Mouse (Mus musculus) forebrain, embryonic 12.5 days (tissue): Measurements from ENCODE around the gene Idh2. TPM values are rescaled to one million over a fixed set of nuclear protein-coding genes. Genes with fewer than 3 reads are reported as not detected.
A peak's percentile ranks its signal among the peaks of the same experiment; 100 is the strongest.
"Not testable (repeated sequence)": the region's sequence is repeated elsewhere in the genome, so short reads cannot be mapped to it uniquely, and the experiment has no call there.

ENCODE experiments used
- ATAC-seq: fragments of 200-750 bp; cut with Nextera tagmentation; 2 replicates; pipeline ENCODE4 v1.8.0; 2017; ENCODE audit warnings: moderate TSS enrichment; ENCODE audit not compliant: low FRiP score
- H3K27ac ChIP-seq: fragments of 300-500 bp; sonication (generic); 2 replicates; pipeline ENCODE4 v1.5.1; 2016; ENCODE audit warnings: mild to moderate bottlenecking
- H3K27me3 ChIP-seq: fragments of 300-500 bp; sonication (generic); 2 replicates; pipeline ENCODE4 v1.6.1; 2016; ENCODE audit warnings: mild to moderate bottlenecking
- H3K36me3 ChIP-seq: fragments of 300-500 bp; sonication (generic); replicated peaks from 2 replicates; pipeline ENCODE4 v1.6.1; 2016; ENCODE audit warnings: mild to moderate bottlenecking
- H3K4me1 ChIP-seq: fragments of 300-500 bp; sonication (generic); 2 replicates; pipeline ENCODE4 v1.6.1; 2016
- H3K4me2 ChIP-seq: fragments of 300-500 bp; sonication (generic); 2 replicates; pipeline ENCODE4 v1.6.1; 2016; ENCODE audit warnings: mild to moderate bottlenecking, moderate library complexity
- H3K4me3 ChIP-seq: fragments of 300-500 bp; sonication (generic); replicated peaks from 2 replicates; pipeline ENCODE4 v1.5.1; 2016; ENCODE audit warnings: mild to moderate bottlenecking
- H3K9ac ChIP-seq: fragments of 300-500 bp; sonication (generic); 2 replicates; pipeline ENCODE4 v1.6.1; 2016; ENCODE audit warnings: mild to moderate bottlenecking
- H3K9me3 ChIP-seq: fragments of 300-500 bp; sonication (generic); 2 replicates; pipeline ENCODE4 v1.6.1; 2016
- WGBS: fragments of 180-500 bp; shearing (Covaris S2); methylation state at CpG from one replicate; pipeline ENCODE4 v1.1.7; 2016; 5-methylcytosine and 5-hydroxymethylcytosine counted together
- polyA plus RNA-seq: library from polyadenylated mRNA; unstranded; fragments of >200 nt; fragmentation: Nextera tagmentation; extraction: Ambion mirVana; gene quantifications from 2 replicates; pipeline ENCODE4 v1.2.1, GENCODE M21; 2016

The Idh2 gene
- polyA plus RNA-seq, 1 experiment from 2014 or later, result 369 TPM

DNA sequence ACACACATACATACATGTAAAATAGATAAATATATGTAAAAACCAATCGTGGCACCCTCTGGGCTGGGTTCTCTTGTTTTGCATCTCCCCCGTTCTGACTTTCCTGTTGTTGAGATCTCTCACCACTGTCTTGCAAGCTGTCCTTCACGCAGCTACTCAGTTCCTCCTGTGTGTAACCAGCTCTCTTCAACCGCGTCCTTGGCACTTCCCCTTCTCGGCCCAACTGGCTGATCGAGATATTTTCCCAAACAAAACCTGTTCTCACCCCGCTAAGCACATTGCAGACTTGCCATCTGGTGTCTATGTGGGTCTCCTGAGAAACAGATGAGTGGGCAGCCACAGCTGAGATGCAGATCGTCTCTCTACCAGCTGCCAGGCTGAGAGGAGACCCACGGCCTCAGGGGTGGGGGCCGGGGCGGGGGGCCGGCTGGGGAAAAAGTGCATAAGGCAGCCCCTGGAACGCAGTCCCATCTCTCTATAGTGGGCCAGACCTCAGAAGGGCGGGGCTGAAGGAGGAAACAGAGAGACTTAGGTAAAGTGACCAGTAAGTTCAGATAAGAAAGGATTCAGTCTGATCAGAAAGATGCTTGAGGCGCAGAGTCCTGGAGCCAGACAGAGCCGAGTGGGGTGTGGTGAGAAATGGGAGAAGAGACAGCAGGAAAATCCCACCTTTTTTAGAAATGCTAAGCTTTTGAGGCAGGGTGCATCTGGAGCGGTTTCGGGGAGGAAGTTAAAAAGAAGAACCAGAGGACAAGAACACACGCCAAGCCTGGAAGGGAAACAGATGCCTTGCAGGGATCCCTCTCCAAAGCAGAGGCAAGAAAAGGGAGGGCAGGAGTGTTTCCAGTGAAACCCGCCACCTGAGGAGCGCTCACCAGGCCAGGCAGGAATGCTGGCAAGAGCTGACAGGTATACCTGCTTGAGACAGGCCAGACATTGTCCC lies 28.4 kb upstream of the Idh2 start:
- Histone ChIP-seq H3K9ac (peak overlapping the region; percentile 30; the same call in 1 of the 2 replicates), H3K9me3 (no peaks in the 10 kb centered on the region), H3K4me1 (peaks cover 11% of the 10 kb centered on the region), H3K4me2 (0 out of 2 replicates have a peak overlapping the region, but pooled peaks have one; percentile 0), H3K27me3 (no peaks in the 10 kb centered on the region; the same call in 1 of the 2 replicates), H3K4me3 (no peak overlapping the region), H3K27ac (peak overlapping the region; percentile 76), H3K36me3 (no peaks in the 10 kb centered on the region)
- 46% methylated on average over 22 of the region's 22 CpGs for WGBS
- ATAC-seq, result peak; percentile 62; the same call in 1 of the 2 replicates

DNA sequence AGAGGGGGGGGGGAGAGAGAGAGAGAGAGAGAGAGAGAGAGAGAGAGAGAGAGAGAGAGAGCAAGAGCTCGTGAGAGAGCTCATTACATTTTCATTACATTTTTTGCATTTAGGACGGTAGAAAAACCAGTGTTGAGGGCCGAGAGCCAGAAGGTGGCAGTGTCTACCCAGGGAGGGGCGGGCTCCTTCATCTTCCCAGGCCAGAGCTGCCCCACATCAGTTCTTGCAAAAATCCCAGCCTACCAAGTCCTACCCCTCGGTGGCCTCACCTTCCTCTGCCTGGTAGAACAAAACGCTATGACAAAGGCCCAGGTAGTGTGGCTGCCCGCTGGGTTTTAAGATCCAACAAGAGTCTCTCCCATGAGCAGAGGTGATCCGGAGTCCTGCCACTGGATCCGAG lies 25.6 kb upstream of the Idh2 start:
- peak; percentile 86 for ATAC-seq
- H3K27ac ChIP-seq, result no peak overlapping the region
- H3K4me1 ChIP-seq, result peaks cover 11% of the 10 kb centered on the region
- no peaks in the 10 kb centered on the region for H3K36me3 ChIP-seq
- H3K4me2 ChIP-seq, result no peak overlapping the region
- WGBS, result 15% methylated on average over 9 of the region's 9 CpGs
- H3K27me3 ChIP-seq, result no peaks in the 10 kb centered on the region; the same call in 1 of the 2 replicates
- no peaks in the 10 kb centered on the region for H3K9me3 ChIP-seq
- no peak overlapping the region for H3K4me3 ChIP-seq
- H3K9ac ChIP-seq, result no peak overlapping the region

DNA sequence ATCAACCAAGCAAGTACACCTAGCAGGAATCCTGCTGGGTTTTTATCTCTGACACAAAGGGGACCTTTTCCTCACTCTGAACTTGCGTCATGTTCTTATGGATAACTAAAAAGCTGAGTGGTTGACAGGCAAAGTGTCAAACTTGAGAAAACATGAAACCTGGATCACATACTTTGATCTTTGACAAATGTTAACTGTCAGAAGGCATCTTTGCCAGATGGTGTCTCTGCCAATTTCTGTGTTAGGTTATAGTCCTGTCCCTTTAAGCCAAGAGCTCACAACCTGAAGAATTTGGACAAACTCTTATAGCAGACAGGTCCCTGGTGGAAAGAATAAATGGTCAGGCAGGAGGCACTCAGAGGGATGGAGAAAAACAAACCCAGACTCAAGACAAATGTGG lies 23.2 kb upstream of the Idh2 start:
- Histone ChIP-seq H3K4me1 (peaks cover 14% of the 10 kb centered on the region), H3K27ac (no peak overlapping the region), H3K36me3 (no peaks in the 10 kb centered on the region), H3K9me3 (no peaks in the 10 kb centered on the region), H3K9ac (no peak overlapping the region), H3K27me3 (no peaks in the 10 kb centered on the region), H3K4me2 (no peak overlapping the region), H3K4me3 (no peak overlapping the region)
- no peak for ATAC-seq
- WGBS, result 62% methylated on average over 1 of the region's 1 CpGs

DNA sequence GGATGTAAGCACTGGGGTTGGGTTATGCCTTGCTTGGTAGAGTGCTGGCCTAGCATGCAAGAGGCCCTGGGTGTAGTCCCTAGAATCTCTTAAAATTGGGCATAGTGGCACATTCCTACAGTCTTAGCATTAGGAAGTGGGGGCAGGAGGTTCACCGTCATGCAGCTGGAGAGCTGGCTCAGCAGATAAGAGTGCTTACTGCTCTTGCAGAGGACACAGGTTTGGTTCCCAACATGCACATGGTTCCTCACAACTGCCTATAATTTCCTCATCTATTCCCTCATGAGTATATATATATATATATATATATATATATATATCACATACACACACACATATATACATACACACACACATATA lies 20.0 kb upstream of the Idh2 start:
- peaks cover 9% of the 10 kb centered on the region; the same call in 1 of the 2 replicates for H3K4me1 ChIP-seq
- no peaks in the 10 kb centered on the region for H3K9me3 ChIP-seq
- no peak overlapping the region for H3K4me3 ChIP-seq
- H3K27me3 ChIP-seq, result no peaks in the 10 kb centered on the region
- no peak overlapping the region for H3K27ac ChIP-seq
- no peak for ATAC-seq
- H3K9ac ChIP-seq, result no peak overlapping the region
- WGBS, result 95% methylated on average over 1 of the region's 1 CpGs
- H3K36me3 ChIP-seq, result no peaks in the 10 kb centered on the region
- no peak overlapping the region for H3K4me2 ChIP-seq

DNA sequence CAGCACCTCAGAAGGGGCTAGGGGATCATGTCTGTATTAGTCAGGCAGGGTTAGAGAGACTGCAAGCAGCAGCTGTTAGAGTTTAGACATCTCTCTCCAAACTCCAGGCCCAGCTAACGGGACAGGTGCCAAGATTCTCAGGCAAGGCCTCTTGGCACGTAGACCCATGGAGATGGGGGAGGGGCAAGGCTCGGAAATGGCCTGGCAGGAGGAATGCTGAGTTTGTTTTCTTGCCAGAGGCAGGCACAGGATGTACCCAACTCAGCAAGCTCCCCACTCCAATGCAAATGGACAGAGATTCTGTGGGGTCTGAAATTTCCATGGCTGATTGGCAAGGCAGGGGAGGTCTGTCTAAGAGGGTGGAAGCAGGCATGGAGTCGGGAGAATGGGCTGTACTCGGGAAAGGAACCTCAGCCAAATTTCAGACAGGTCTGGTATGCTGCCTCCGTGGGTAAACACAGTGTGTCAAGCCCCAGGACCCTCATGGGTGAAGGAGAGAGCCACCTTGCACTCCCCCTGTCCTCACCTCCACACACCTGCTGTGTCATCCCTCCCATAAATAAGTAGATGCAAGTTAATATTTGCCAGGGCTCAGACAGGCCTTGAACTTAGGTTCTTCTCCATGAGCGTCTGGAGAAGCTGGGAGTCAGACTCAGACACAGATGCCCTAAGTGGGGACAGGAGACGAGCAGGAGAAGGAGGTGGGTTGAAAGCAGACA lies 19.4 kb upstream of the Idh2 start:
- no peaks in the 10 kb centered on the region for H3K27me3 ChIP-seq
- H3K9me3 ChIP-seq, result no peaks in the 10 kb centered on the region
- H3K4me1 ChIP-seq, result peaks cover 9% of the 10 kb centered on the region; the same call in 1 of the 2 replicates
- WGBS, result 53% methylated on average over 8 of the region's 8 CpGs
- 0 out of 2 replicates have a peak overlapping the region, but pooled peaks have one; percentile 26 for H3K27ac ChIP-seq
- H3K4me2 ChIP-seq, result no peak overlapping the region
- peak; percentile 49; the same call in 1 of the 2 replicates for ATAC-seq
- H3K36me3 ChIP-seq, result no peaks in the 10 kb centered on the region
- no peak overlapping the region for H3K9ac ChIP-seq
- no peak overlapping the region for H3K4me3 ChIP-seq

DNA sequence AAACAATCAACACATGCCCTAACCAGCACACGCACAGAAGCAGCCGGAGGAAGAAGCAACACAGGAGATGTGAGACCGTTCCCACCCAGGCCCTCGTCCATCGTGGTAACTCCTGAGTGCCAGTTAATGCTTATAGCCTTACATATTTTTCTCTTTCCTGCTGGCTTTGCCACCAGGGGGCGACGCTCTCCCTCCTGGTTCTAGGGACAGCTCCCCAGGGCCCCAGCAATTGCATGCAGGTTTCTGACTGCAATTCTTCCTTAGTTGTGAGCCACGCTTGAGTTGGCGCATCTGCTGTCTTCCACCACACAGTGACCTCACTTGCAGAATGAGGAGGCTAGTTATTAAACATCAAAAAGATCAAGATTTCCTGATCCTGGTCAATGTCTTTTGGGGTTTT lies 17.3 kb upstream of the Idh2 start:
- Histone ChIP-seq H3K4me2 (no peak overlapping the region), H3K9ac (no peak overlapping the region), H3K36me3 (no peaks in the 10 kb centered on the region), H3K27ac (no peak overlapping the region), H3K4me3 (no peak overlapping the region), H3K27me3 (no peaks in the 10 kb centered on the region), H3K9me3 (no peaks in the 10 kb centered on the region), H3K4me1 (peaks cover 9% of the 10 kb centered on the region; the same call in 1 of the 2 replicates)
- no peak for ATAC-seq
- 50% methylated on average over 9 of the region's 9 CpGs for WGBS

DNA sequence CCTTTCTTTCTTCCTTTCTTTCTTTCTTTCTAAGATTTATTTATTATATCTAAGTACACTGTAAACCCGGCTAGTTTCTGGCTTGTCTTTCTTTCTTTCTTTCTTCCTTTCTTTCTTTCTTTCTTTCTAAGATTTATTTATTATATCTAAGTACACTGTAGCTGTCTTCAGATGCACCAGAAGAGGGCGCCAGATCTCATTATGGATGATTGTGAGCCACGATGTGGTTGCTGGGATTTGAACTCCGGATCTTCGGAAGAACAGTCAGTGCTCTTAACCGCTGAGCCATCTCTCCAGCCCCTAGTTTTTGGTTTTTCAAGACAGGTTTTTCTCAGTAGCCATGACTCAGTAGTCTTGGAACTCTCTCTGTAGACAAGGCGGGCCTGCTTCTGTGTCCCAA lies 16.1 kb upstream of the Idh2 start:
- H3K36me3 ChIP-seq, H3K9me3 ChIP-seq, H3K4me3 ChIP-seq, ATAC-seq, H3K4me1 ChIP-seq, H3K9ac ChIP-seq, H3K4me2 ChIP-seq, H3K27me3 ChIP-seq, H3K27ac ChIP-seq: not testable (repeated sequence)
- WGBS, result 72% methylated on average over 7 of the region's 7 CpGs

DNA sequence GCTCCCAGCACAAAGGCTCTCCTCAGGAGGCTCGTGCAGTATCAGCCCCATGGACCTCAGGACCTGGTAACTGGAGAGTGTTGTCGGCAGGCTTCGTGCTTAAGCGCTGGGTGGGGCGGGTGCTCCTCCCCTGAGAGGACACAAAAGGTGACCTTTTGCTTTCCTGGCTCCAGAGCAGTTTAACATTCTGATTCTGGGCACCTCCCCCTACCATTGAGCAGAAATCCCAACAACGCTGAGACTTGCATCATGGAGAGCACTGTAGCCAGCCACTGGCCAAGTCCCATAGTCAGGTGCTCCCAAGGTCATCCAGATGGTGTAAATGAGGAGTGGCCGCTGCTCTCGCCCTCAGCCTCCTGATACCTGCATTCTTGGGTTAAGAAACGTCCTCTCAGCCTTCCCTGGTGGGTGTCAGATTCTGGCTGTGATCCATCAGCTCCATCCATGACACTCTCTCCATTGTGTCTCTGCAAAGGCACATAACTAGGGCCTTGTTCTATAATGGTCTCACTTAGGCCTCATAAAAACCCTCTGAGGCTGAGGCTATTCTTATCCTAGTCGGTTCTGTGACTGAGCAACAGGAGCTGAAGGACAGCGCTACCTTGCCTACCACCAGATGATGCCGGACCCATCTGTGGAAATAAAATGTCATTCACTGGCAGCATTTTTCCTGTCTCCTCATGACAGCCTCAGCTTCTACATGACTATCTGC lies 15.3 kb upstream of the Idh2 start:
- Histone ChIP-seq H3K9ac (no peak overlapping the region), H3K27ac (no peak overlapping the region), H3K36me3 (no peaks in the 10 kb centered on the region), H3K4me3 (no peak overlapping the region), H3K27me3 (no peaks in the 10 kb centered on the region), H3K4me1 (peaks cover 9% of the 10 kb centered on the region; the same call in 1 of the 2 replicates), H3K9me3 (no peaks in the 10 kb centered on the region), H3K4me2 (no peak overlapping the region)
- ATAC-seq, result no peak
- WGBS, result 47% methylated on average over 12 of the region's 12 CpGs

DNA sequence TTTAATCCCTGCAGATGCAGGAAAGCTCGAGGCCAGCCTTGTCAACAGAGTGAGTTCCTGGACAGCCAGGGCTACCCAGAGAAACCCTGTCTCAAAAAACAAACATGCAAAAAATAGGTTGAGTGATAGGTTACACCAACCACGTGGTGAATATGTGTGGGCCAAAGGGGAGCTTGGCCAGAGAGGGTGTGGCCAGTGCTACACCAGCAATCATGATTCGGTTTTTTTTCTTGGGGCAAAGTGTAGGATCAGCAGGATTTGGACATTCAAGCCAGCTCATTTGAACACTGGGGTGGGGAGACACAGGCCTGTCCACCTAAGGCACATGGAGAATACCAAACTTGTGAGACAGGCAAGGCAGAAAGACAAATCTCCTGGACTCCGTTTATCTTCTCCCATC lies 14.1 kb upstream of the Idh2 start:
- no peaks in the 10 kb centered on the region for H3K36me3 ChIP-seq
- H3K27ac ChIP-seq, result no peak overlapping the region
- no peak for ATAC-seq
- 74% methylated on average over 4 of the region's 4 CpGs for WGBS
- H3K9me3 ChIP-seq, result no peaks in the 10 kb centered on the region
- H3K4me1 ChIP-seq, result peaks cover 2% of the 10 kb centered on the region; the same call in 1 of the 2 replicates
- H3K9ac ChIP-seq, result no peak overlapping the region
- H3K4me2 ChIP-seq, result no peak overlapping the region
- no peak overlapping the region for H3K4me3 ChIP-seq
- H3K27me3 ChIP-seq, result no peaks in the 10 kb centered on the region

DNA sequence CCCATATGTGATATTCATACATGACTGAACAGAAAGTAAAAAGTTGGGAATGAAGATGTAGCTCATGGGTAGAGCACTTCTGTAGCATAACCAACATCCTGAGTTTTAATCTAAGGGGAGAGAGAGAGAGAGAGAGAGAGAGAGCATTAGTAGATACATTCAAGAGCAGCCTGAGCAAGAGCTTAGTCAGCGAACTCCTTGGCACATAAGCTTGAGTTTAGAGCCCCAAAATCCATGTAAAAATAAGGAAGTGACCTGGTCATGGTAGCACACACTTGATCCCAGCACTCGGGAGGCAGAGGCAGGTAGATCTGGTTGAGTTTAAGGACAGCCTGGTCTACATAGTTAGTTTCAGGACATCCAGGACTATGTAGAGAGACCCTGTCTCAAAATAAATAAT lies 8.5 kb upstream of the Idh2 start:
- Histone ChIP-seq H3K4me1 (no peaks in the 10 kb centered on the region), H3K36me3 (no peaks in the 10 kb centered on the region), H3K9ac (no peak overlapping the region), H3K27ac (no peak overlapping the region), H3K4me3 (no peak overlapping the region), H3K4me2 (no peak overlapping the region), H3K27me3 (no peaks in the 10 kb centered on the region), H3K9me3 (no peaks in the 10 kb centered on the region)
- WGBS, result 82% methylated on average over 2 of the region's 2 CpGs
- ATAC-seq, result no peak

DNA sequence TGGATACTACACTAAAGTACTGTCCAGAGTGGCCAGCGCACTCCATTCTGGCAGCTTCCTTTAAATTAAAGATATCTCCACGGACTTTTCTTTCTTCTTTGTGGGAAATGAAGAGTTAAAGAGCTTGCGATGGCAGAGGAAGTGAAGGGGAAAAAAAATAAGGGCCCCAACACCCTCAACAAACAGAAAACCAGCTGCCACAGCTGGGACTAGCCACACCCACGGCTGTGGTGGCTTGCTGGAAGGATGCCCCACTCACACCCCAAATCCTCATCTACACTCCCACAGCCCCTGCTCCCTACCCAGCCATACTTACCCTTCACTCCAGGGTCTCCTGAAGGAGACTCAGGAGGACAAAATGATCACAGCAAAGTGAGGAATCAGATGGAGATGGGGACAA lies 7.9 kb upstream of the Idh2 start:
- no peaks in the 10 kb centered on the region for H3K9me3 ChIP-seq
- H3K9ac ChIP-seq, result no peak overlapping the region
- H3K27ac ChIP-seq, result no peak overlapping the region
- H3K27me3 ChIP-seq, result no peaks in the 10 kb centered on the region
- H3K36me3 ChIP-seq, result no peaks in the 10 kb centered on the region
- ATAC-seq, result no peak
- no peaks in the 10 kb centered on the region for H3K4me1 ChIP-seq
- H3K4me3 ChIP-seq, result no peak overlapping the region
- no peak overlapping the region for H3K4me2 ChIP-seq
- 66% methylated on average over 4 of the region's 4 CpGs for WGBS

DNA sequence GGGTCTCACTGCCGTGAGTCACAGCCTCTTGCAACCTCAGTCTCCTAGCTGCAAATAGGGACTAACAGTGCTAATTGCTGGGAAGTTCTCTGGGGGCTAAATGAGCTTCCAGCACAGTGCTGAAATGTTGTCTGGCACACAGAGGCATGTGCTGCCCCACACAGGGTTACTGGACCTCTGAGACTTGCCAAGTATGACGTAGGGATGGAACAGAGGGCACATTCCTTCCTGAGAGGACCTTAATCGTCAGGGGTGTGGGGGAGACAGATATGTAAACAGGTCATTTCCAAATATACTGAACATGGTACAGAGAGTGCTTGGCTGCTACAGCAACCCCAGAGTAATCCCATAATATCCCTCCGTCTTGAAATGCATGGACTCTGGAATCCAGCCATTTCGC lies 5.9 kb upstream of the Idh2 start:
- Histone ChIP-seq H3K9me3 (no peaks in the 10 kb centered on the region), H3K27ac (no peak overlapping the region), H3K4me1 (0 out of 2 replicates have a peak, but pooled peaks cover 6% of the 10 kb centered on the region), H3K27me3 (no peaks in the 10 kb centered on the region), H3K9ac (no peak overlapping the region), H3K4me3 (no peak overlapping the region), H3K4me2 (no peak overlapping the region), H3K36me3 (no peaks in the 10 kb centered on the region)
- 80% methylated on average over 5 of the region's 5 CpGs for WGBS
- ATAC-seq, result no peak
